Mouse (Mus musculus) limb, embryonic 14.5 days (tissue): Measurements from ENCODE around the gene Cnnm1. TPM values are rescaled to one million over a fixed set of nuclear protein-coding genes. Genes with fewer than 3 reads are reported as not detected.

Experiments
- ATAC-seq: fragments of 200-750 bp; cut with Nextera tagmentation; 2 replicates; pipeline ENCODE4 v1.8.0; 2017; ENCODE audit warnings: low read depth, moderate number of reproducible peaks, moderate TSS enrichment; ENCODE audit not compliant: low FRiP score
- DNase-seq: peaks from one replicate; pipeline ENCODE4 v3.0.0-alpha.2; 2015; ENCODE audit warnings: low spot score
- H3K27ac ChIP-seq: fragments of 300-500 bp; sonication (generic); replicated peaks from 2 replicates; pipeline ENCODE4 v1.5.1; 2014; ENCODE audit warnings: low read depth, mild to moderate bottlenecking, low read length, moderate library complexity, mixed read lengths
- H3K27me3 ChIP-seq: fragments of 300-500 bp; sonication (generic); 2 replicates; pipeline ENCODE4 v1.6.1; 2014; ENCODE audit warnings: low read length, mixed read lengths; ENCODE audit not compliant: control insufficient read depth, insufficient read depth
- H3K36me3 ChIP-seq: fragments of 300-500 bp; sonication (generic); 2 replicates; pipeline ENCODE4 v1.6.1; 2014; ENCODE audit warnings: mild to moderate bottlenecking, low read length, moderate library complexity, mixed read lengths; ENCODE audit not compliant: control insufficient read depth, insufficient read depth
- H3K4me1 ChIP-seq: fragments of 300-500 bp; sonication (generic); 2 replicates; pipeline ENCODE4 v1.6.1; 2014; ENCODE audit warnings: antibody characterized with exemption, low read length, mixed read lengths; ENCODE audit not compliant: control insufficient read depth, insufficient read depth
- H3K4me2 ChIP-seq: fragments of 300-500 bp; sonication (generic); replicated peaks from 2 replicates; pipeline ENCODE4 v1.6.1; 2014; ENCODE audit warnings: low read depth, mild to moderate bottlenecking, low read length, moderate library complexity; ENCODE audit not compliant: severe bottlenecking
- H3K4me3 ChIP-seq: fragments of 300-500 bp; sonication (generic); replicated peaks from 2 replicates; pipeline ENCODE4 v1.5.1; 2014; ENCODE audit warnings: low read length
- H3K9ac ChIP-seq: fragments of 300-500 bp; sonication (generic); 2 replicates; pipeline ENCODE4 v1.6.1; 2014; ENCODE audit warnings: mild to moderate bottlenecking, low read depth, low read length, moderate library complexity; ENCODE audit not compliant: severe bottlenecking
- H3K9me3 ChIP-seq: fragments of 300-500 bp; sonication (generic); 2 replicates; pipeline ENCODE4 v1.6.1; 2016; ENCODE audit warnings: low read length; ENCODE audit not compliant: control insufficient read depth
- POLR2A ChIP-seq: fragments of 200-500 bp; IDR thresholded peaks from 2 replicates; pipeline ENCODE4 v1.8.0; 2012; ENCODE audit warnings: inconsistent platforms, mild to moderate bottlenecking, moderate library complexity, borderline replicate concordance; ENCODE audit not compliant: insufficient read depth, insufficient read length; ENCODE audit errors: extremely low read depth
- WGBS: fragments of 180-500 bp; shearing (Covaris S2); extraction: QIAGEN DNeasy Blood & Tissue Kit; methylation state at CpG from one replicate; pipeline ENCODE4 v1.1.7; 2014; 5-methylcytosine and 5-hydroxymethylcytosine counted together
- polyA plus RNA-seq, 2 experiments: library from polyadenylated mRNA; depleted of rRNA in 1 of 2; stranded (reverse) in 1 of 2; unstranded in 1 of 2; fragments of >200 nt; fragmentation: Nextera tagmentation in 1 of 2; extraction: Ambion mirVana in 1 of 2; gene quantifications; 2 replicates each; pipeline versions ENCODE4 v1.2.1 to v1.2.3; 2012 to 2014

Cnnm1 gene
- polyA plus RNA-seq, 2 experiments: 1.3 to 3.3 TPM

- Histone ChIP-seq H3K36me3 (peaks cover 12% of the 10 kb centered on the region), H3K27ac (no peak overlapping the region), H3K9ac (no peak overlapping the region), H3K4me1 (no peaks in the 10 kb centered on the region), H3K4me3 (no peak overlapping the region), H3K27me3 (no peaks in the 10 kb centered on the region), H3K9me3 (no peaks in the 10 kb centered on the region), H3K4me2 (no peak overlapping the region)
- no peak for DNase-seq
- no peak for ATAC-seq
- 87% methylated on average over 14 of the region's 14 CpGs for WGBS
- no peak for TF ChIP-seq POLR2A
These were observed 76.3 kb downstream of the Cnnm1 start for GRCm38 (mm10) chr19:43516397-43517035.

GRCm38 (mm10) chr19:43517320-43517719, 77.1 kb downstream of the Cnnm1 start:
- ATAC-seq (no peak), DNase-seq (no peak)
- no peak overlapping the region for H3K27ac ChIP-seq
- 87% methylated on average over 6 of the region's 6 CpGs for WGBS
- H3K4me2 ChIP-seq: no peak overlapping the region
- peaks cover 12% of the 10 kb centered on the region for H3K36me3 ChIP-seq
- no peaks in the 10 kb centered on the region for H3K27me3 ChIP-seq
- H3K4me3 ChIP-seq: no peak overlapping the region
- no peak overlapping the region for H3K9ac ChIP-seq
- H3K9me3 ChIP-seq: no peaks in the 10 kb centered on the region
- no peak for TF ChIP-seq POLR2A
- no peaks in the 10 kb centered on the region for H3K4me1 ChIP-seq

GRCm38 (mm10) chr19:43517808-43518207, 77.6 kb downstream of the Cnnm1 start:
- H3K4me1 ChIP-seq: no peaks in the 10 kb centered on the region
- TF ChIP-seq POLR2A: no peak
- no peaks in the 10 kb centered on the region for H3K27me3 ChIP-seq
- H3K36me3 ChIP-seq: peaks cover 12% of the 10 kb centered on the region
- WGBS: 89% methylated on average over 7 of the region's 7 CpGs
- H3K9ac ChIP-seq: no peak overlapping the region
- DNase-seq (no peak), ATAC-seq (no peak)
- H3K27ac ChIP-seq: no peak overlapping the region
- no peaks in the 10 kb centered on the region for H3K9me3 ChIP-seq
- H3K4me3 ChIP-seq: no peak overlapping the region
- H3K4me2 ChIP-seq: no peak overlapping the region

- DNase-seq: no peak
These were observed 78.0 kb downstream of the Cnnm1 start for GRCm38 (mm10) chr19:43518261-43518660.

DNA sequence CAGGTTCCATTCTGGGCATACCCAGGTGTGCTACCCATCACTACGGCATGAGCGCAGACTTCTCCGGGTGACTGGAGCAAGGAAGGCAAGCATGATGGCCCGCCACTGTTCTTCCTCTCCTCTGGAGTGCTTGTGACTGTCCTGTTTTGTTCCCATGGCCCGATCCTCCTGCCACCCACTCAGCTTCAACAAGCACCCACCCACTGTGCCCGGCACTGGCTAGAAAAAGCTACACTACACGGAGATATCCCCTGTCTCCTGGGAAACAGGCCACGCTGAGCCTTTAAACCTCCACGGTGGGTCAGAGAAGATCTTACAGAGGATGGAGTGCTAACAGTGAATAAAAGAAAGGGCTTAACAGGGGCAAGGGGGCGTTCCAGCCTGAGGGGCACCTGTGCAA, 79.0 kb downstream of the Cnnm1 start:
- ATAC-seq: no peak
- peaks cover 8% of the 10 kb centered on the region for H3K4me1 ChIP-seq

More at GRCm38 (mm10) chr19:43518261-43518660, 78.0 kb downstream of the Cnnm1 start:
- no peaks in the 10 kb centered on the region for H3K9me3 ChIP-seq
- H3K4me2 ChIP-seq: no peak overlapping the region
- H3K4me1 ChIP-seq: no peaks in the 10 kb centered on the region
- H3K27ac ChIP-seq: no peak overlapping the region
- H3K36me3 ChIP-seq: peaks cover 12% of the 10 kb centered on the region
- no peak overlapping the region for H3K9ac ChIP-seq
- no peak for TF ChIP-seq POLR2A
- no peak overlapping the region for H3K4me3 ChIP-seq
- no peaks in the 10 kb centered on the region for H3K27me3 ChIP-seq
- 87% methylated on average over 7 of the region's 7 CpGs for WGBS
- ATAC-seq: no peak

GRCm38 (mm10) chr19:43520402-43520801, 80.2 kb downstream of the Cnnm1 start:
- H3K4me1 ChIP-seq: peaks cover 13% of the 10 kb centered on the region
- ATAC-seq (no peak), DNase-seq (no peak)
- H3K4me2 ChIP-seq: no peak overlapping the region
- H3K9ac ChIP-seq: no peak overlapping the region
- H3K27me3 ChIP-seq: no peaks in the 10 kb centered on the region
- H3K27ac ChIP-seq: no peak overlapping the region
- no peaks in the 10 kb centered on the region for H3K36me3 ChIP-seq
- H3K4me3 ChIP-seq: no peak overlapping the region
- WGBS: 85% methylated on average over 9 of the region's 10 CpGs
- no peaks in the 10 kb centered on the region for H3K9me3 ChIP-seq
- no peak for TF ChIP-seq POLR2A

More for the DNA sequence above, 79.0 kb downstream of the Cnnm1 start:
- Histone ChIP-seq H3K27ac (no peak overlapping the region), H3K27me3 (no peaks in the 10 kb centered on the region), H3K9ac (no peak overlapping the region), H3K4me2 (no peak overlapping the region), H3K4me3 (no peak overlapping the region), H3K36me3 (peaks cover 10% of the 10 kb centered on the region; the same call in 1 of the 2 replicates), H3K9me3 (no peaks in the 10 kb centered on the region)
- TF ChIP-seq POLR2A: no peak
- DNase-seq: no peak
- 87% methylated on average over 10 of the region's 10 CpGs for WGBS
